Mouse (Mus musculus) naive thymus-derived CD4-positive, alpha-beta T cell, adult 5 months (primary cell): Measurements from ENCODE around the gene Rs1. TPM values are rescaled to one million over a fixed set of nuclear protein-coding genes. Genes with fewer than 3 reads are reported as not detected.

ENCODE experiments used
- polyA plus RNA-seq: library from polyadenylated mRNA; unstranded; fragments of 100-300 nt; shearing (Covaris generic); gene quantifications from one replicate; pipeline ENCODE4 v1.2.1, GENCODE M21; 2017

Rs1 gene
- not detected for polyA plus RNA-seq

GRCm38 (mm10) chrX:160767713-160768112, at the start of gene Rs1:
TSS of gene Rs1 (plus strand) at chrX:160768013.

GRCm38 (mm10) chrX:160735650-160736049, 32.2 kb upstream of the Rs1 start, which contains the start of gene Ppef1:
TSS of gene Ppef1 (minus strand) at chrX:160735765.

Other genes with a start within 250 kb of the Rs1 start
- gene Ppef1, start 32.2 kb upstream of the Rs1 start, polyA plus RNA-seq: not detected
- 0.17 TPM for gene Gja6, start 139.0 kb downstream of the Rs1 start, polyA plus RNA-seq
- 0.62 TPM for gene Cdkl5, start 226.7 kb downstream of the Rs1 start, polyA plus RNA-seq